Mouse (Mus musculus): ENCODE measurements around the gene Zfp451. TPM values are rescaled to one million over a fixed set of nuclear protein-coding genes. Genes with fewer than 3 reads are reported as not detected.
A peak's percentile ranks its signal among the peaks of the same experiment; 100 is the strongest.
"Not testable (repeated sequence)": the region's sequence is repeated elsewhere in the genome, so short reads cannot be mapped to it uniquely, and the experiment has no call there.

Gene Zfp451
- total RNA-seq, 2 experiments from 2014 or later, result 59.9 to 64.7 TPM

- no peak for DNase-seq (ENCODE audit: extremely low spot score in 1 of 2, low spot score in 2 of 2)
- Histone ChIP-seq H3K27ac (no peak overlapping the region), H3K4me3 (peak overlapping the region; percentile 93)
- no peak for TF ChIP-seq CTCF (IDR thresholded peaks at IDR 0.05)
- intact Hi-C loops (cut with DNase I), result loop anchor here (5.0 kb wide), 1 partner anchor 206 kb away; no protein-coding TSS in a partner anchor
Observed at GRCm38 (mm10) chr1:33756258-33757032, 58.0 kb downstream of the Zfp451 start.

GRCm38 (mm10) chr1:33755799-33756198 lies 58.6 kb downstream of the Zfp451 start:
- no peak for TF ChIP-seq CTCF (IDR thresholded peaks at IDR 0.05)

GRCm38 (mm10) chr1:33754965-33755735 lies 59.2 kb downstream of the Zfp451 start:
- no peak for DNase-seq (ENCODE audit: extremely low spot score in 1 of 2, low spot score in 2 of 2)
- intact Hi-C loops (cut with DNase I), result loop anchor here (5.0 kb wide), 1 partner anchor 207 kb away; no protein-coding TSS in a partner anchor
- no peak for TF ChIP-seq CTCF (IDR thresholded peaks at IDR 0.05)
- no peak overlapping the region for H3K27ac ChIP-seq
- H3K4me3 ChIP-seq, result no peak overlapping the region

More at GRCm38 (mm10) chr1:33755799-33756198, 58.6 kb downstream of the Zfp451 start:
- no peak for DNase-seq (ENCODE audit: extremely low spot score in 1 of 2, low spot score in 2 of 2)
- intact Hi-C loops (cut with DNase I), result loop anchor here (5.0 kb wide), 1 partner anchor 207 kb away; no protein-coding TSS in a partner anchor
- Histone ChIP-seq H3K27ac (no peak overlapping the region), H3K4me3 (no peak overlapping the region)

GRCm38 (mm10) chr1:33754089-33754488 lies 60.3 kb downstream of the Zfp451 start:
- no peak for DNase-seq (ENCODE audit: extremely low spot score in 1 of 2, low spot score in 2 of 2)
- intact Hi-C loops (cut with DNase I), result no loop called here
- no peak overlapping the region; the same call in 1 of the 2 replicates for H3K4me3 ChIP-seq
- no peak overlapping the region for H3K27ac ChIP-seq
- TF ChIP-seq CTCF (IDR thresholded peaks at IDR 0.05), result no peak

- H3K27ac ChIP-seq, result no peak overlapping the region
- intact Hi-C loops (cut with DNase I), result no loop called here
- no peak for DNase-seq (ENCODE audit: extremely low spot score in 1 of 2, low spot score in 2 of 2)
Observed at GRCm38 (mm10) chr1:33751283-33751682, 63.1 kb downstream of the Zfp451 start.

GRCm38 (mm10) chr1:33749709-33750108 lies 64.7 kb downstream of the Zfp451 start:
- H3K4me3 ChIP-seq; H3K27ac ChIP-seq; DNase-seq (ENCODE audit: extremely low spot score in 1 of 2, low spot score in 2 of 2); intact Hi-C loops (cut with DNase I): not testable (repeated sequence)

More at GRCm38 (mm10) chr1:33751283-33751682, 63.1 kb downstream of the Zfp451 start:
- no peak for TF ChIP-seq CTCF (IDR thresholded peaks at IDR 0.05)
- H3K4me3 ChIP-seq, result no peak overlapping the region

- no peak for TF ChIP-seq CTCF (IDR thresholded peaks at IDR 0.05)
- no peak for DNase-seq (ENCODE audit: extremely low spot score in 1 of 2, low spot score in 2 of 2)
- Histone ChIP-seq H3K27ac (no peak overlapping the region), H3K4me3 (no peak overlapping the region)
- intact Hi-C loops (cut with DNase I), result no loop called here
Observed at GRCm38 (mm10) chr1:33749109-33749508, 65.3 kb downstream of the Zfp451 start.

- no peak for TF ChIP-seq CTCF (IDR thresholded peaks at IDR 0.05)
- no peak for DNase-seq (ENCODE audit: extremely low spot score in 1 of 2, low spot score in 2 of 2)
- Histone ChIP-seq H3K4me3 (no peak overlapping the region), H3K27ac (no peak overlapping the region)
- intact Hi-C loops (cut with DNase I), result no loop called here
Observed at GRCm38 (mm10) chr1:33745901-33746300, 68.5 kb downstream of the Zfp451 start.

- DNase-seq (ENCODE audit: extremely low spot score in 1 of 2, low spot score in 2 of 2); H3K4me3 ChIP-seq; H3K27ac ChIP-seq; intact Hi-C loops (cut with DNase I): not testable (repeated sequence)
Observed at GRCm38 (mm10) chr1:33744815-33745214, 69.6 kb downstream of the Zfp451 start.

- TF ChIP-seq CTCF (IDR thresholded peaks at IDR 0.05), result peak; percentile 67
- peak in 1 of 2 experiments; percentile 60 for DNase-seq (ENCODE audit: extremely low spot score in 1 of 2, low spot score in 2 of 2)
- intact Hi-C loops (cut with DNase I), result no loop called here
- Histone ChIP-seq H3K27ac (no peak overlapping the region), H3K4me3 (no peak overlapping the region)
Observed at GRCm38 (mm10) chr1:33742903-33743302, 71.5 kb downstream of the Zfp451 start.

GRCm38 (mm10) chr1:33739302-33739701 lies 75.1 kb downstream of the Zfp451 start:
- peak; percentile 96 for TF ChIP-seq CTCF (IDR thresholded peaks at IDR 0.05)
- intact Hi-C loops (cut with DNase I), result loop anchor here (1.0 to 2.0 kb wide), 3 partner anchors 19 to 67 kb away; no protein-coding TSS in a partner anchor

More at GRCm38 (mm10) chr1:33739302-33739701, 75.1 kb downstream of the Zfp451 start:
- Histone ChIP-seq H3K27ac (no peak overlapping the region), H3K4me3 (no peak overlapping the region)
- DNase-seq (ENCODE audit: extremely low spot score in 1 of 2, low spot score in 2 of 2), result peak; percentile 80 to 84
